Mouse (Mus musculus): ENCODE measurements around the gene Pign.

- TF ChIP-seq CTCF (IDR thresholded peaks at IDR 0.05; ENCODE audit: low read depth), result no peak
- TF ChIP-seq EP300 (optimal IDR thresholded peaks at IDR 0.05), result no peak
Observed at GRCm38 (mm10) chr1:105487037-105487436, 176.4 kb downstream of the Pign start.

Data from stomach, postnatal 0 days (tissue).